Mouse (Mus musculus) urinary bladder, postnatal 0 days (tissue): ENCODE data around the gene Olfr613. TPM values are rescaled to one million over a fixed set of nuclear protein-coding genes. Genes with fewer than 3 reads are reported as not detected.

Source experiments
- microRNA-seq: library from miRNA; unstranded; fragments of <30 nt; microRNA quantifications from one replicate; pipeline ENCODE4, GENCODE M21; 2016
- polyA plus RNA-seq: library from polyadenylated mRNA; unstranded; fragments of >200 nt; fragmentation: Nextera tagmentation; extraction: Ambion mirVana; gene quantifications from 2 replicates; pipeline ENCODE4 v1.2.1, GENCODE M21; 2015

Olfr613 gene
- not detected in 2 replicates for polyA plus RNA-seq

GRCm38 (mm10) chr7:103547774-103548173 is at the start of gene Olfr613:
Gene Olfr613, plus strand, starts transcription at chr7:103548074.

GRCm38 (mm10) chr7:103512022-103512421 is 35.9 kb upstream of the Olfr613 start, which contains the start of gene Olfr610:
Gene Olfr610, minus strand, starts transcription at chr7:103512122.

GRCm38 (mm10) chr7:103520746-103521145 is 27.1 kb upstream of the Olfr613 start, which contains the start of gene Olfr611:
Gene Olfr611, minus strand, starts transcription at chr7:103520846.

GRCm38 (mm10) chr7:103542617-103543016 is 5.3 kb upstream of the Olfr613 start, which contains the start of gene Olfr612:
Gene Olfr612, minus strand, starts transcription at chr7:103542717.

GRCm38 (mm10) chr7:103555779-103556178 is 7.9 kb downstream of the Olfr613 start, which contains the start of gene Olfr615:
Gene Olfr615, plus strand, starts transcription at chr7:103556079.

GRCm38 (mm10) chr7:103569043-103569442 is 21.2 kb downstream of the Olfr613 start, which contains the start of gene Olfr616:
Gene Olfr616, minus strand, starts transcription at chr7:103569143.

GRCm38 (mm10) chr7:103572761-103573160 is 24.9 kb downstream of the Olfr613 start, which contains the start of gene Olfr617:
Gene Olfr617, plus strand, starts transcription at chr7:103573061.

GRCm38 (mm10) chr7:103589803-103590202 is 41.9 kb downstream of the Olfr613 start, which contains the start of gene Olfr618:
Gene Olfr618, plus strand, starts transcription at chr7:103590103.

GRCm38 (mm10) chr7:103600275-103600674 is 52.4 kb downstream of the Olfr613 start, which contains the start of gene Olfr619:
Gene Olfr619, plus strand, starts transcription at chr7:103600575.

Small RNA genes lying within 50 kb of the gene (microRNA-seq; reads per million reads assigned to microRNA genes)
- gene Gm26506, result not detected

Other genes with a start within 250 kb of the Olfr613 start
- gene Olfr596, start 242.4 kb upstream of the Olfr613 start, polyA plus RNA-seq, result not detected in 2 replicates
- gene Olfr597, start 231.8 kb upstream of the Olfr613 start, polyA plus RNA-seq, result not detected in 2 replicates
- not detected in 2 replicates for gene Olfr598, start 224.5 kb upstream of the Olfr613 start, polyA plus RNA-seq
- gene Olfr599, start 212.2 kb upstream of the Olfr613 start, polyA plus RNA-seq, result not detected in 2 replicates
- not detected in 2 replicates for gene Olfr600, start 198.4 kb upstream of the Olfr613 start, polyA plus RNA-seq
- gene Olfr601, start 185.4 kb upstream of the Olfr613 start, polyA plus RNA-seq, result not detected in 2 replicates
- gene Olfr603, start 161.9 kb upstream of the Olfr613 start, polyA plus RNA-seq, result not detected in 2 replicates
- gene Usp17lc, start 133.0 kb upstream of the Olfr613 start, polyA plus RNA-seq, result not detected in 2 replicates
- gene Olfr605, start 102.6 kb upstream of the Olfr613 start, polyA plus RNA-seq, result not detected in 2 replicates
- gene Olfr606, start 99.0 kb upstream of the Olfr613 start, polyA plus RNA-seq, result not detected in 2 replicates
- gene Olfr607, start 83.9 kb upstream of the Olfr613 start, polyA plus RNA-seq, result not detected in 2 replicates
- not detected in 2 replicates for gene Olfr608, start 78.2 kb upstream of the Olfr613 start, polyA plus RNA-seq
- not detected in 2 replicates for gene Olfr609, start 50.0 kb upstream of the Olfr613 start, polyA plus RNA-seq
- not detected in 2 replicates for gene Olfr610, start 36.0 kb upstream of the Olfr613 start, polyA plus RNA-seq
- not detected in 2 replicates for gene Olfr611, start 27.2 kb upstream of the Olfr613 start, polyA plus RNA-seq
- gene Olfr612, start 5.4 kb upstream of the Olfr613 start, polyA plus RNA-seq, result not detected in 2 replicates
- not detected in 2 replicates for gene Olfr615, start 8.0 kb downstream of the Olfr613 start, polyA plus RNA-seq
- gene Olfr616, start 21.1 kb downstream of the Olfr613 start, polyA plus RNA-seq, result not detected in 2 replicates
- gene Olfr617, start 25.0 kb downstream of the Olfr613 start, polyA plus RNA-seq, result not detected in 2 replicates
- gene Olfr618, start 42.0 kb downstream of the Olfr613 start, polyA plus RNA-seq, result not detected in 2 replicates
- not detected in 2 replicates for gene Olfr619, start 52.5 kb downstream of the Olfr613 start, polyA plus RNA-seq
- gene Olfr620, start 64.5 kb downstream of the Olfr613 start, polyA plus RNA-seq, result not detected in 2 replicates
- not detected in 2 replicates for gene Olfr622, start 94.6 kb downstream of the Olfr613 start, polyA plus RNA-seq
- not detected in 2 replicates for gene Olfr623, start 115.6 kb downstream of the Olfr613 start, polyA plus RNA-seq
- gene Olfr624, start 123.1 kb downstream of the Olfr613 start, polyA plus RNA-seq, result 0.05 TPM in 1 of 2 replicates, not detected in the other
- gene Olfr625-ps1, start 134.6 kb downstream of the Olfr613 start, polyA plus RNA-seq, result not detected in 2 replicates
- not detected in 2 replicates for gene Olfr243, start 166.6 kb downstream of the Olfr613 start, polyA plus RNA-seq
- gene Olfr628, start 182.3 kb downstream of the Olfr613 start, polyA plus RNA-seq, result not detected in 2 replicates
- not detected in 2 replicates for gene Olfr629, start 196.9 kb downstream of the Olfr613 start, polyA plus RNA-seq
- gene Olfr630, start 209.3 kb downstream of the Olfr613 start, polyA plus RNA-seq, result not detected in 2 replicates
- not detected in 2 replicates for gene Olfr69, start 223.5 kb downstream of the Olfr613 start, polyA plus RNA-seq
- gene Olfr68, start 231.6 kb downstream of the Olfr613 start, polyA plus RNA-seq, result not detected in 2 replicates
- not detected in 2 replicates for gene Olfr67, start 243.7 kb downstream of the Olfr613 start, polyA plus RNA-seq